Mouse (Mus musculus): Measurements from ENCODE around the gene Ldlrad2. TPM values are rescaled to one million over a fixed set of nuclear protein-coding genes. Genes with fewer than 3 reads are reported as not detected.

Ldlrad2 gene
- polyA plus RNA-seq, 1 experiment: not detected

DNA sequence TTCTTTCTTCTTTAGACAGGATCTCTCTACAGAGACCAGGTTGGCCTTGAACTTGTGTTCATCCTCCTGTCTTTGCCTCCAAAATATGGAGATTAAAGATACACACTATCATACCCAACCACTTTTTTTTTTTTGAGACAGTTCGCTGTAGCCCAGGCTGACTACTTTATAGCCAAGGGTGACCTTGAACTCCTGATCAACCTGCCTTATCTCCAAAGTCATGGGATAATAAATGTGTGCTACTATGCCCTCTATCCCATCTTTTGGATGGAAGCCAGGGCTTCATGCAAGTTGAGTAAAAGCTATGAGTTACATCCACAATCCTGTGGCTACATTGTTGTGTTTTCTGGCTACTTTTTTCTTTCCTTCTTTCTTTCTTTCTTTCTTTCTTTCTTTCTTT lies 48.9 kb downstream of the Ldlrad2 start:
- H3K4me1 ChIP-seq (ENCODE audit: control insufficient read depth, insufficient read depth, low read length): no peaks in the 10 kb centered on the region
- no peak for TF ChIP-seq CTCF (IDR thresholded peaks at IDR 0.05; ENCODE audit: borderline replicate concordance, insufficient read depth, low read length)
- TF ChIP-seq POLR2A (IDR thresholded peaks at IDR 0.05; ENCODE audit: low read depth, low read length): no peak
- no peak overlapping the region for H3K4me3 ChIP-seq (ENCODE audit: insufficient read depth, low read length)
- H3K27ac ChIP-seq (ENCODE audit: insufficient read depth, low read length): no peak overlapping the region

Other genes starting within 250 kb of the Ldlrad2 start
- 576 and 580 TPM in 2 replicates for gene Cdc42, start 216.8 kb downstream of the Ldlrad2 start, polyA plus RNA-seq (2011; ENCODE audit: insufficient read length, low read depth, missing spikeins)
- gene Cela3a, start 164.8 kb downstream of the Ldlrad2 start, polyA plus RNA-seq (2011; ENCODE audit: insufficient read length, low read depth, missing spikeins): not detected in 2 replicates
- gene Cela3b, start 144.0 kb downstream of the Ldlrad2 start, polyA plus RNA-seq (2011; ENCODE audit: insufficient read length, low read depth, missing spikeins): not detected in 2 replicates
- not detected in 2 replicates for gene 1700013G24Rik, start 121.3 kb downstream of the Ldlrad2 start, polyA plus RNA-seq (2011; ENCODE audit: insufficient read length, low read depth, missing spikeins)
- 271 and 368 TPM in 2 replicates for gene Hspg2, start 105.8 kb downstream of the Ldlrad2 start, polyA plus RNA-seq (2011; ENCODE audit: insufficient read length, low read depth, missing spikeins)
- 88.4 and 109 TPM in 2 replicates for gene Usp48, start 19.2 kb upstream of the Ldlrad2 start, polyA plus RNA-seq (2011; ENCODE audit: insufficient read length, low read depth, missing spikeins)
- 6.8 and 6.9 TPM in 2 replicates for gene Rap1gap, start 90.2 kb upstream of the Ldlrad2 start, polyA plus RNA-seq (2011; ENCODE audit: insufficient read length, low read depth, missing spikeins)
- 0.68 TPM in 1 of 2 replicates, not detected in the other for gene Alpl, start 221.8 kb upstream of the Ldlrad2 start, polyA plus RNA-seq (2011; ENCODE audit: insufficient read length, low read depth, missing spikeins)

All from embryonic fibroblast, embryonic 13.5 days (primary cell).